Mouse (Mus musculus): ENCODE measurements around the gene Naglu. TPM values are rescaled to one million over a fixed set of nuclear protein-coding genes. Genes with fewer than 3 reads are reported as not detected.

Naglu gene
- 21.8 and 24.9 TPM in 2 replicates for polyA plus RNA-seq (2011; ENCODE audit: insufficient read length, low read depth, missing spikeins)

- H3K4me3 ChIP-seq (ENCODE audit: insufficient read depth, low read length): peak within 1 kb of the TSS; percentile 51
- TF ChIP-seq CTCF (IDR thresholded peaks at IDR 0.05; ENCODE audit: borderline replicate concordance, insufficient read depth, low read length) (no peak), POLR2A (IDR thresholded peaks at IDR 0.05; ENCODE audit: low read depth, low read length) (peak; percentile 86)
- no peaks in the 10 kb centered on the region; the same call in 1 of the 2 replicates for H3K4me1 ChIP-seq (ENCODE audit: control insufficient read depth, insufficient read depth, low read length)
- H3K27ac ChIP-seq (ENCODE audit: insufficient read depth, low read length): no peak within 1 kb of the TSS
These were observed at the start of gene Naglu for GRCm38 (mm10) chr11:101069391-101070188. TSS of gene Naglu (plus strand) at chr11:101070012.

GRCm38 (mm10) chr11:101023371-101023770 is 46.4 kb upstream of the Naglu start:
- TF ChIP-seq CTCF (IDR thresholded peaks at IDR 0.05; ENCODE audit: borderline replicate concordance, insufficient read depth, low read length) (no peak), POLR2A (IDR thresholded peaks at IDR 0.05; ENCODE audit: low read depth, low read length) (no peak)
- Histone ChIP-seq H3K4me1 (ENCODE audit: control insufficient read depth, insufficient read depth, low read length) (no peaks in the 10 kb centered on the region), H3K4me3 (ENCODE audit: insufficient read depth, low read length) (no peak overlapping the region), H3K27ac (ENCODE audit: insufficient read depth, low read length) (no peak overlapping the region)

DNA sequence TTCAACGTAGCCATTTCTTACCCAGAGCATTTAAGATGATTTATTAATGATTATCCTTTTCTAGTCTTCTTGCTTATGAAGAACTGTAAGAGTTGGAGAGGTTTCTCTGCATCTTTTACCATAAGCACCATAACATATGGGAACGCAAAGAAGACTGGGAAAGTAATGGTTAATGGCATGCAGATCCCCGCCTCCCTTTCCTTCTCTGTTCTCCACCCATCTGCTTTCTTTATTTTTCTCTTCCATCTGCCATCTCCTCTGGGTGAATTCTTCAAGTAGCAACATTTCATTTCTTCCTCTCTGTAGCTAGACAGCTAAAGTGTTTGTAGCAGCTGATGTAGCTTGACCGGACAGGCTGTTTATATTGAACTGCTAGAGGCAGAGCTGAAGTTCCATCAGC is 45.8 kb upstream of the Naglu start:
- TF ChIP-seq POLR2A (IDR thresholded peaks at IDR 0.05; ENCODE audit: low read depth, low read length) (no peak), CTCF (IDR thresholded peaks at IDR 0.05; ENCODE audit: borderline replicate concordance, insufficient read depth, low read length) (no peak)
- no peak overlapping the region for H3K4me3 ChIP-seq (ENCODE audit: insufficient read depth, low read length)
- H3K27ac ChIP-seq (ENCODE audit: insufficient read depth, low read length): no peak overlapping the region
- no peaks in the 10 kb centered on the region for H3K4me1 ChIP-seq (ENCODE audit: control insufficient read depth, insufficient read depth, low read length)

DNA sequence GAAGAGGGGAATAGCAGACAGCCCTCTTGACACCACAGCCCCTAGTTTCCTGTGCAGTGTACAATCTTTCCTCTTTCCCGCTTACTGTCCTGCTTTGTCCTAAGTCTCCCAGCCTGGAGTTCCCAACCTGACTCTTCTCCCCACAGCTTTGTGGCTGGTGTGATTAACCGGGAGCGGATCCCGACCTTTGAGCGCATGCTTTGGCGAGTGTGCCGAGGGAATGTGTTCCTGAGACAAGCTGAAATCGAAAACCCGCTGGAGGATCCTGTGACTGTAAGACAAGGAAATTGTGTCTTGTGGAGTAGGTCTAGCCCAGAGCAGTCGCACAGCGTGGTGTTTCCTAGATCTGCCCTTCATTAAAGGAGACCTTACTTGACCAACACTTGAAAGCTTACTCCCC is 42.7 kb upstream of the Naglu start:
- Histone ChIP-seq H3K4me3 (ENCODE audit: insufficient read depth, low read length) (no peak overlapping the region), H3K4me1 (ENCODE audit: control insufficient read depth, insufficient read depth, low read length) (peaks cover 11% of the 10 kb centered on the region), H3K27ac (ENCODE audit: insufficient read depth, low read length) (no peak overlapping the region)
- no peak for TF ChIP-seq POLR2A (IDR thresholded peaks at IDR 0.05; ENCODE audit: low read depth, low read length)
- no peak for TF ChIP-seq CTCF (IDR thresholded peaks at IDR 0.05; ENCODE audit: borderline replicate concordance, insufficient read depth, low read length)

GRCm38 (mm10) chr11:101029320-101029719 is 40.5 kb upstream of the Naglu start:
- no peak for TF ChIP-seq POLR2A (IDR thresholded peaks at IDR 0.05; ENCODE audit: low read depth, low read length)
- no peak for TF ChIP-seq CTCF (IDR thresholded peaks at IDR 0.05; ENCODE audit: borderline replicate concordance, insufficient read depth, low read length)
- H3K4me1 ChIP-seq (ENCODE audit: control insufficient read depth, insufficient read depth, low read length): peaks cover 11% of the 10 kb centered on the region
- no peak overlapping the region for H3K4me3 ChIP-seq (ENCODE audit: insufficient read depth, low read length)
- H3K27ac ChIP-seq (ENCODE audit: insufficient read depth, low read length): no peak overlapping the region; the same call in 1 of the 2 replicates

GRCm38 (mm10) chr11:101030136-101030807 is 39.5 kb upstream of the Naglu start:
- Histone ChIP-seq H3K4me3 (ENCODE audit: insufficient read depth, low read length) (no peak overlapping the region), H3K4me1 (ENCODE audit: control insufficient read depth, insufficient read depth, low read length) (peaks cover 11% of the 10 kb centered on the region), H3K27ac (ENCODE audit: insufficient read depth, low read length) (peak overlapping the region; percentile 96)
- TF ChIP-seq POLR2A (IDR thresholded peaks at IDR 0.05; ENCODE audit: low read depth, low read length) (no peak), CTCF (IDR thresholded peaks at IDR 0.05; ENCODE audit: borderline replicate concordance, insufficient read depth, low read length) (no peak)

DNA sequence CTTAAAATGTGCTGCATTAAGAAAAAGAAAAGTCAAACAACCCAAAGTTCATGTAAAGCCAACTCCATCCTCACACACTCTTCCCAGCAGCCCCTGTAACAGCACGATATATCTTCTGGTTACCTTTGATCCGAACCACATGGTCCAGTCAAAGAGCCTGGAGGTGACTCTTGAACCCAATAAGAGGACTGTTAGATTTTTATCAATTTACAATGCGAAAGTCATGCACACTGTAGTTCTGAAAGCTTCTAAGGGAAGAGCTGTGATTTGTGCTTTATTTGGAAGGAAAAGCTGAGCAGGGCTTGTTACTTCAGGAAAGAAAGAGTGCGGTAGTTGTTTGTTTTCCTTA is 39.0 kb upstream of the Naglu start:
- no peak for TF ChIP-seq POLR2A (IDR thresholded peaks at IDR 0.05; ENCODE audit: low read depth, low read length)
- TF ChIP-seq CTCF (IDR thresholded peaks at IDR 0.05; ENCODE audit: borderline replicate concordance, insufficient read depth, low read length): no peak
- Histone ChIP-seq H3K4me1 (ENCODE audit: control insufficient read depth, insufficient read depth, low read length) (peaks cover 11% of the 10 kb centered on the region), H3K27ac (ENCODE audit: insufficient read depth, low read length) (peak overlapping the region; percentile 96), H3K4me3 (ENCODE audit: insufficient read depth, low read length) (no peak overlapping the region)

DNA sequence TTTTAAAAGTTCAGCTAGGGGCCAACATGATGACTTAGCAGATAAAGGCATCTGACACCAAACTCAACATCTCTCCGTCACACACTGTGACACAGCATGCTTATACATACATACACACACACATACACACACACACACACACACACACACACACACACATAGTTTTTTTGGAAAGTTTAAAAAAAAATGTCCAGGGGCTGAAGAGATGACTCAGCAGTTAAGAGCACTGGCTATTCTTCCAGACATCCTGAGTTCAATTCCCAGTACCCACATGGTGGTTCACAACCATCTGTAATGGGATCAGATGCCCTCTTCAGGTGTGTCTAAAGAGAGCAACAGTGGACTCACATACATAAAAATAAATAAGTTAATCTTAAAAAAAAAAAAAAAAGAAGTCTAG is 38.3 kb upstream of the Naglu start:
- H3K4me1 ChIP-seq (ENCODE audit: control insufficient read depth, insufficient read depth, low read length): peaks cover 11% of the 10 kb centered on the region
- no peak for TF ChIP-seq CTCF (IDR thresholded peaks at IDR 0.05; ENCODE audit: borderline replicate concordance, insufficient read depth, low read length)
- no peak for TF ChIP-seq POLR2A (IDR thresholded peaks at IDR 0.05; ENCODE audit: low read depth, low read length)
- H3K4me3 ChIP-seq (ENCODE audit: insufficient read depth, low read length): no peak overlapping the region
- H3K27ac ChIP-seq (ENCODE audit: insufficient read depth, low read length): peak overlapping the region; percentile 96

DNA sequence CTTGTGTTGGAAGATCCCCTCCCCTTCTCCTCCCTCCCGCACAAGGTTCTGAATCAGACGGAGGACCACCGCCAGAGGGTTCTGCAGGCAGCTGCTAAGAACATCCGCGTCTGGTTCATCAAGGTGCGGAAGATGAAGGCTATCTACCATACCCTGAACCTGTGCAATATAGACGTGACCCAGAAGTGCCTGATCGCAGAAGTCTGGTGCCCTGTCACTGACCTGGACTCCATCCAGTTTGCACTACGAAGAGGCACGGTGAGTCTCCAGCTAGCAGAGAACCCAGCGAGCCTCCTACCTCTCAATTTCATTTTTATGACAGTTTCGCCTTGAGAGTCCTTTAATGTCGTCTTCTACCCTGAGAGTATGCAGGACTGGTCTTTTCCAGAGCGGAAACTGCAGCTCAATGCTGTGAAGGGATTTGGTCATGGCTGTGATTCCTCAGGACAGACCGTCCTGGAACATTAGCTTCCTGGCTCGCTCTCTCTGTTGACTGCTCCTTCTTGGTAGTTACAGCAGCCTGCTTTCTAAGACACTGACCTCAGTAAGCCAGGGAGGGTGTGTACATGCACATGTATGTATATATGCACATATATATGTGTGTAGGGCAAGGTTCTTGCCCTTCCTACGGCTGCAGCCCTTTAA is 35.8 kb upstream of the Naglu start:
- no peak for TF ChIP-seq CTCF (IDR thresholded peaks at IDR 0.05; ENCODE audit: borderline replicate concordance, insufficient read depth, low read length)
- TF ChIP-seq POLR2A (IDR thresholded peaks at IDR 0.05; ENCODE audit: low read depth, low read length): no peak
- Histone ChIP-seq H3K4me1 (ENCODE audit: control insufficient read depth, insufficient read depth, low read length) (peaks cover 11% of the 10 kb centered on the region), H3K4me3 (ENCODE audit: insufficient read depth, low read length) (no peak overlapping the region), H3K27ac (ENCODE audit: insufficient read depth, low read length) (no peak overlapping the region)

Measured in embryonic fibroblast, embryonic 13.5 days (primary cell).